Mouse (Mus musculus): ENCODE data around the gene Gm13420. TPM values are rescaled to one million over a fixed set of nuclear protein-coding genes. Genes with fewer than 3 reads are reported as not detected.

The Gm13420 gene
- polyA plus RNA-seq (2015; fragmentation: Illumina TruSeq; extraction: RNeasy Lipid Tissue Mini Kit (QIAGEN cat#74804); ENCODE audit: insufficient read depth, low replicate concordance): not detected

GRCm38 (mm10) chr2:29751497-29751896 is at the start of gene Gm13420:
TSS of gene Gm13420 (minus strand) at chr2:29751685.

DNA sequence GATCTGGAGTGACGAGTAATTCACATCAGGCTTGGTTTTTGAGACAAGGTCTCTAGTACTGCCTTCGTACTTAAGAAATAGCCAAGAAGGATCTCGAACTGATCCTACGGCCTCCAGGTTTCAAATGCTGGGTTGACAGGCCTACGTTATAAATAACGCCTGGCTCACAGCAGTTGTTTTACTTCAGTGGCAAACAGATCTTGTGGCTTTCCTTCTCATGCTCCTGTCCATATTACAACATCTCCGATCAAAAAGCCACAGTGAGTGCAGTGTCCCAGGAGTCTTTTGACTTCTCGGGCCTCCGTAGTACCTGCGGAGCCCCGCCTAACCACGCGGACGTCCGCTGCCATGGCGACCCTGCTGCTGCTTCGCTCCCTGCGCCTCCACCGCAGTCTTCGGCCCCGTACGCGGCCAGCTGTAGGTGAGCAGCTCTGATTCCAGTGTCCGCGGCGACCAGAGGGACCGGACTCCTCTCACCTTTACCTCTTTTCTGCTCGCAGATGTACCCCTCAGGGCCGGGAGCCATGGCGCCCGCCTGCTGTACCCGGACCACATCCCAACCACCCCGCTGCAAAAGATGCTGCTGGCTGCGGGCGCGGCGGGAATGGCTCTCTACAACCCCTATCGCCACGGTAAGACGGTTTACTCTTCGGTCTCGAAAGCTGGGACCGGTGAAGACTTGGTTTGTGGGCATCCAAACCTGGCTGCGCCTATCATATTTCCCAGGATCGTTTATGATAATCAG is 36.6 kb upstream of the Gm13420 start, which contains the start of gene Trub2:
Gene Trub2 (minus strand): TSS at position 566 of the 745 bp plus-strand sequence.

GRCm38 (mm10) chr2:29787104-29787917 is 35.8 kb upstream of the Gm13420 start, which contains the start of gene Coq4:
TSS of gene Coq4 (plus strand) at chr2:29787493.

Other genes starting within 250 kb of the Gm13420 start
- 61.6 TPM for gene Rapgef1, start 132.0 kb downstream of the Gm13420 start, polyA plus RNA-seq (2015; fragmentation: Illumina TruSeq; extraction: RNeasy Lipid Tissue Mini Kit (QIAGEN cat#74804); ENCODE audit: insufficient read depth, low replicate concordance)
- not detected for gene Gm13547, start 7.6 kb upstream of the Gm13420 start, polyA plus RNA-seq (2015; fragmentation: Illumina TruSeq; extraction: RNeasy Lipid Tissue Mini Kit (QIAGEN cat#74804); ENCODE audit: insufficient read depth, low replicate concordance)
- 7.4 TPM for gene Coq4, start 35.8 kb upstream of the Gm13420 start, polyA plus RNA-seq (2015; fragmentation: Illumina TruSeq; extraction: RNeasy Lipid Tissue Mini Kit (QIAGEN cat#74804); ENCODE audit: insufficient read depth, low replicate concordance)
- gene Trub2, start 36.8 kb upstream of the Gm13420 start, polyA plus RNA-seq (2015; fragmentation: Illumina TruSeq; extraction: RNeasy Lipid Tissue Mini Kit (QIAGEN cat#74804); ENCODE audit: insufficient read depth, low replicate concordance): 15.3 TPM
- gene Slc27a4, start 50.9 kb upstream of the Gm13420 start, polyA plus RNA-seq (2015; fragmentation: Illumina TruSeq; extraction: RNeasy Lipid Tissue Mini Kit (QIAGEN cat#74804); ENCODE audit: insufficient read depth, low replicate concordance): 5.0 TPM
- 21.8 TPM for gene Urm1, start 68.4 kb upstream of the Gm13420 start, polyA plus RNA-seq (2015; fragmentation: Illumina TruSeq; extraction: RNeasy Lipid Tissue Mini Kit (QIAGEN cat#74804); ENCODE audit: insufficient read depth, low replicate concordance)
- gene Cercam, start 117.5 kb upstream of the Gm13420 start, polyA plus RNA-seq (2015; fragmentation: Illumina TruSeq; extraction: RNeasy Lipid Tissue Mini Kit (QIAGEN cat#74804); ENCODE audit: insufficient read depth, low replicate concordance): 1.9 TPM
- gene Odf2, start 137.5 kb upstream of the Gm13420 start, polyA plus RNA-seq (2015; fragmentation: Illumina TruSeq; extraction: RNeasy Lipid Tissue Mini Kit (QIAGEN cat#74804); ENCODE audit: insufficient read depth, low replicate concordance): 49.3 TPM
- gene Gle1, start 183.7 kb upstream of the Gm13420 start, polyA plus RNA-seq (2015; fragmentation: Illumina TruSeq; extraction: RNeasy Lipid Tissue Mini Kit (QIAGEN cat#74804); ENCODE audit: insufficient read depth, low replicate concordance): 47.2 TPM
- 111 TPM for gene Sptan1, start 213.9 kb upstream of the Gm13420 start, polyA plus RNA-seq (2015; fragmentation: Illumina TruSeq; extraction: RNeasy Lipid Tissue Mini Kit (QIAGEN cat#74804); ENCODE audit: insufficient read depth, low replicate concordance)

Measured in spleen, adult 10 weeks (tissue).